Mouse (Mus musculus) cortical plate, adult 2 months (tissue): Measurements from ENCODE around the gene Igdcc3.
"Not testable (repeated sequence)": the region's sequence is repeated elsewhere in the genome, so short reads cannot be mapped to it uniquely, and the experiment has no call there.

ENCODE experiments used
- CTCF ChIP-seq: fragments of 200-500 bp; IDR thresholded peaks from 2 replicates; pipeline ENCODE4 v1.5.1; 2011; ENCODE audit warnings: mild to moderate bottlenecking, control low read depth, low read length; ENCODE audit not compliant: insufficient read depth; ENCODE audit errors: extremely low read depth
- POLR2A ChIP-seq: fragments of 200-500 bp; IDR thresholded peaks from 2 replicates; pipeline ENCODE4 v1.6.1; 2011; ENCODE audit warnings: mild to moderate bottlenecking, low read length, control low read depth; ENCODE audit not compliant: insufficient read depth; ENCODE audit errors: extremely low read depth

DNA sequence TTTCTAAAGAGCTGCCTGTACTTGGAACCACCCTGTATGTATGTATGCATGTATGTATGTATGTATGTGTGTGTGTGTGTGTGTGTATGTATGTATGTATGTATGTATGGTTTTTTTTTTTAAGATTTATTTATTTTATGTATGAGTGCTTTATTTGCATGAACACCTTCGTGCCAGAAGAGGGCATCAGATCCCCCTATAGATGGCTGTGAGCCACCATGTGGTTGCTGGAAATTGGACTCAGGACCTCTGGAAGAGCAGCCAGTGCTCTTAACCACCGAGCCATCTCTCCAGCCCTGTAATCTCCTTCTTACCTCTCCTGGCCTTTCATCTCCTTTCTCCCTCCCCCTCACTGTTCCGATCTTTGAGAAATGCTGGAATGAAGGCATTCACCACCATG, 79.4 kb downstream of the Igdcc3 start:
- not testable (repeated sequence) for TF ChIP-seq CTCF, POLR2A
